Mouse (Mus musculus): Measurements from ENCODE around the gene Vmn2r84. TPM values are rescaled to one million over a fixed set of nuclear protein-coding genes. Genes with fewer than 3 reads are reported as not detected.
"Not testable (repeated sequence)": the region's sequence is repeated elsewhere in the genome, so short reads cannot be mapped to it uniquely, and the experiment has no call there.

Gene Vmn2r84
- 1 to 10 TPM; 2.0 TPM for polyA plus RNA-seq (2017; shearing (Covaris generic))

GRCm38 (mm10) chr10:130394232-130394631, at the start of gene Vmn2r84:
Gene Vmn2r84 (minus strand): TSS chr10:130394332.
- ATAC-seq = no peak

GRCm38 (mm10) chr10:130434185-130434898, 40.2 kb upstream of the Vmn2r84 start:
- ATAC-seq = not testable (repeated sequence)

DNA sequence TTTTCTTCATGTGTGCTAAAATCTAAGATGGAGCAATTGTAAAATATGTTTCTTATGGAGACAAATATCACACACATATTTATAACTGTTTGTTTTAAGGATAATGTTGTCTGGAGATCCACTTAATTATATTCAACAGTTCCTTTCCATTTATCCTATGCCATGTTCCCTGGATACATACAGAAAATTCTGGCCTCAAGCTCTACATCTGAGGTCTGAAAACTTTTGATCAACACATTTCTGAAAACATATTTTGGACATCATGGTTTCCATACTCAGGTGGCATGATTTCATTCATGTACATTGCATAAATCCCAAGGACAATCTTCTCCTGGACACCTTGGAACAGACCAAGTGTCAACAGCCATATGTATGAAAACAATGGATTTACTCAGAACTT, 35.5 kb upstream of the Vmn2r84 start, which contains the start of gene Vmn2r85:
Gene Vmn2r85 (minus strand): TSS at position 101 of the 400 bp plus-strand sequence.
- ATAC-seq = not testable (repeated sequence)

GRCm38 (mm10) chr10:130422368-130422767, 28.2 kb upstream of the Vmn2r84 start:
- ATAC-seq = not testable (repeated sequence)

DNA sequence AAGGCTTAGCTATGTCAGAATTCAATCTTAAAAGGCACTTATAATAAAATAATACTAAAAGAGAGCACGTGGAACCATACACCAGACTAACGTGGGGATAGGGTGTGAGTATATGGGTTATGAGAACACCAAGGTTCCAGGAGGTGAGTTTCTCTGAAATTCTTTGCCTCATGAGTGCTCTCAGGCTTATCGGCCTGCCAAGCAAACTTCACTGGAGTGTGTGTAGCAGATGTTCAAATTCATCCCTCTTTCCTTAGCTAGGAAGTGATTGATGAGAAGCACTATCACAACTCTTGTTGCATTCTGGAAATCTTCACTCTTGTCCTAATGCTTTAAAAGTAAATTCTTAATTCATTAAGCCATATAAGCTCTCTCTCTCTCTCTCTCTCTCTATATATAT, 26.3 kb upstream of the Vmn2r84 start:
- no peak for ATAC-seq

DNA sequence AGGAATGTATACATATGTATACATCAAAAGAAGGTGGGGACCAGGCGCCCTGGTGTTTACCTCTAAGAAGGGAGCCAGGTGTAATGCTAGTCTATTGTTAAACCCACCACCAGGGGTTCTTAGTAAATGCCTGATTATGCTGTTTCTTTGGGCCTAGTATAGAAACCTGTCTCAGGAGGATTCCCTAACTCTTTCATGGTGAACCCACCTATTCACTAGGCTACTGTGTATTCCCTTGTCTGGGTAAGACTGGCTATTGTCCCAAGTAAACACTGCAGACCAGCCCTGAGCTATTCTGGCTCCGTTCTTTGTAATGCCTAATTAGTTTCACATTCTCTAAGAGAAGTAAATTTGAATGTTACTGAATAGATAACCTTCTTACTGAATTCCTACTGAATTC, 25.8 kb upstream of the Vmn2r84 start:
- ATAC-seq = not testable (repeated sequence)

- not testable (repeated sequence) for ATAC-seq
These were observed 22.2 kb upstream of the Vmn2r84 start for GRCm38 (mm10) chr10:130416352-130416751.

GRCm38 (mm10) chr10:130412167-130412698, 18.1 kb upstream of the Vmn2r84 start:
- ATAC-seq = not testable (repeated sequence)

DNA sequence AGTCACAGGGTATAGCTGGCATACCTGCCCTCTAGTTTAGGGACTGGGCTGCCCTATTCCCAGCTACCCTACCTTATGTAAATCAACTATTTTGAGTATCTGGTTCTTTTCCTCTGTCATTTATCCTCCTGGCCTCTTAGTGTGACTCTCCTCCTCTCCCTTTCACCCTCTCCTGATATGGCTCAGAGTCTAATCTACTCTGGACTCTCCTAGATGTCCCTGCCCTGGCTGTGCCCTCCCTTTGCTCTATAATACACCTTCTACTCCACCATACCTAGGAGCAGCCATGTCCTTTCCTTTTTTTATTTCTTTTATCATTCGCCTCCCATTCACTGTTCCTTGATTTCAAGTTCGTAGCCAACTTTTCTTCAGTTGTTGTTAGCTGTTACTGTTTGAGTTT, 19.0 kb downstream of the Vmn2r84 start:
- no peak for ATAC-seq

GRCm38 (mm10) chr10:130372491-130373173, 21.5 kb downstream of the Vmn2r84 start:
- no peak for ATAC-seq

DNA sequence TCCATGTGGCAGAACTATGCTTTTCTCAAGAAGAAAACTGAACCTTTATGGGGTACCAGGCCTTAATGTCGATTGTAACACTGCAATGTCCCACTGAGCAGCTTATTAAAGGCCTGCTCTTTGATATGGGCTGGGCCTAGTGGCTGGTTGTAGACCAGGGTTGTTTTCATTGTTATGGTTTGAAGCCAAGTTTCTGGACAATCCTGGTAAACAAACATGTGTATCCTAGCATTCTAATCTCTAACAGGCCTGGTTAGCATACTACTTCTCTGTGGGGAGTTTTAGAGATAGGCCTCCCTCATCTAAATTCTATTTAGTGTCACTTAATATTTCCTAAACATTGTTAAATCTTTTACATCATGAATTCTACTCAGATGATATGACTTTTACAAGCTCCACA, 22.5 kb downstream of the Vmn2r84 start:
- no peak for ATAC-seq

GRCm38 (mm10) chr10:130370005-130370682, 24.0 kb downstream of the Vmn2r84 start:
- no peak for ATAC-seq

GRCm38 (mm10) chr10:130368384-130368783, 25.7 kb downstream of the Vmn2r84 start:
- ATAC-seq = no peak

GRCm38 (mm10) chr10:130364766-130365165, 29.4 kb downstream of the Vmn2r84 start:
- no peak for ATAC-seq

GRCm38 (mm10) chr10:130363438-130364164, 30.5 kb downstream of the Vmn2r84 start:
- peak; percentile 54 for ATAC-seq

DNA sequence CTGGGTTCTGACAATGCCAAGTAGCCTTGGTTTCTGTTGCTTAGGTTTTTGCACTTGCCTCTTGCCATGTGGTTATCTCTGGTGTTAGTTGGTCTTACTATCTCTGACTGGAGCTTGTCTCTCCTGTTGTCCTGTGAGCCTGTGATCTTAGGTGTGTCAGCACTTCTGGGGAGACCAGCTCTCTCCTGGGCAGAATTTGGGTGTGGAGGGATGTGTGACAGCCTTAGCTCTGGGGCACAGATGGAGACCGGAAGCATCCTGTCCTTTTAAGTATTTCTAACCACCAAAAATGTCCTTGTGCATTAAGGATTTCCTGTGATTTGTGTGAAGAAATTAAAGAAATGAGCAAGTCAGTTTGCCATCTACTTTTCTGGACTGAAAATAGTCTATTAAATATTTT, 50.1 kb downstream of the Vmn2r84 start:
- ATAC-seq = peak; percentile 75

DNA sequence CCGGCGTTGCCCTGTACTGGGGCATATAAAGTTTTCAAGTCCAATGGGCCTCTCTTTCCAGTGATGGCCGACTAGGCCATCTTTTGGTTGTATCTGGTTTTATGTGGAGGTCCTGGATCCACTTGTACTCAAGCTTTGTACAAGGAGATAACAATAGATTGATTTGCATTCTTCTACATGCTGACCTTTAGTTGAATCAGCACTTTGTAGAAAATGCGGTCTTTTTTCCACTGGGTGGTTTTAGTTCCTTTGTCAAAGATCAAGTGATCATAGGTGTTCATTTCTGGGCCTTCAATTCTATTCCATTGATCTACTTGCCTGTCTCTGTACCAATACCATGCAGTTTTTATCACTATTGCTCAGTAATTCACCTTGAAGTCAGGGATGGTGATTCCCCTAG, 54.1 kb downstream of the Vmn2r84 start:
- ATAC-seq = not testable (repeated sequence)

GRCm38 (mm10) chr10:130337581-130337980, 56.6 kb downstream of the Vmn2r84 start:
- ATAC-seq = peak; percentile 9

DNA sequence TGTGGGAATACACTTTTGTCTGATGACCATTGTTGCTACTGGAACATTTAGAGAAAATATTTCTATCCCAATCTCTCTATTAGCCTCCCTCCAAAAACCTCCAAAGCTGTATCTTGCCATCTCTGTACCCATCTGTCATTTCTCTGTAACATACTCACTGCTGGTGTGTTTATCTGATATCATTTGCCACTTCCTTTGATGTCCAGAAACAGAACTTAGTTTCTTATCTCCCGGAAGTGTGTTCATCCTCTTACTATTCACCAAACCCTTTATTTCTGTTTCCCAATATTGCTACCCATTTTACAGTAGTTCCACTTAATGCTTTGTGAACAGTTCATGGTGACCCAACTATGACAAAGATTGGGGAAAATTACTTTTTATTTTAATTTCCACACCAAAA, 57.7 kb downstream of the Vmn2r84 start:
- ATAC-seq = peak; percentile 81

- ATAC-seq = peak; percentile 72
These were observed 63.4 kb downstream of the Vmn2r84 start for GRCm38 (mm10) chr10:130330711-130331110.

Data from CD4-positive, CD25-positive, alpha-beta regulatory T cell, adult 4 months (primary cell).